In the genomic region with DNA sequence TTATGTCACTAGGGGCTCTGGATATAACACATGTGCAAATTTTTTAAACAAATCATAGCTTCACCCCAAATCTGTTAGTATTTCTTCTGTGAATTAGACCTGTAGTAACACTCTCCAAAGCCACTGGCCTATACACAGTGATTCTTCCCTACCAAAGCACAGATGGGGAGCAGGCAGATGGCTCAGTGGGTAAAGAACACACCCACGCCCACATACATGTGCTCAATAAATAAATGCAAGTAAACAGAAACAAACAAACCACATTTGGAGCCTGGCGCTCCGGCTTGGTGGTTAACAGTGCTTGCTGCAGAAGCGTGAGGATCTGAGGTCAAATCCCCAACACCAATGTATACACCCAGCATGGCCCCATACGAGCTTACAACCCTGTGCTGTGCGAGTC, we compare ENCODE assay signal across 21 mouse cellular contexts. TPM values are rescaled to one million over a fixed set of nuclear protein-coding genes. Genes with fewer than 3 reads are reported as not detected.
A peak's percentile ranks its signal among the peaks of the same experiment; 100 is the strongest.
DNase-seq lines count a peak whose midpoint lies in the region; ATAC-seq lines count a peak whose summit lies in the region.
"Had no signal": no experiment of that assay in that cellular context is flagged by ENCODE, and none has a peak within 500 bp of the region (broad histone marks: within the 10 kb centered on the region; RNA-seq: fewer than 3 reads in every experiment).

No protein-coding gene starts in this region.

- no peaks in the 10 kb centered on the region for H3K27me3 ChIP-seq in hindbrain, embryonic 13.5 days
- H3K27me3 ChIP-seq in hindbrain, embryonic 11.5 days (ENCODE audit: control insufficient read depth, insufficient read depth, low read length) = no peaks in the 10 kb centered on the region
- H3K27me3 ChIP-seq in midbrain, embryonic 11.5 days (ENCODE audit: control insufficient read depth, insufficient read depth, low read length) = no peaks in the 10 kb centered on the region
- no peaks in the 10 kb centered on the region for H3K27me3 ChIP-seq in midbrain, embryonic 14.5 days (ENCODE audit: control insufficient read depth, insufficient read depth, low read length)
- no peaks in the 10 kb centered on the region for H3K27me3 ChIP-seq in kidney, embryonic 15.5 days
- H3K27me3 ChIP-seq: CH12.LX, Patski had no signal

- H3K36me3 ChIP-seq in hindbrain, embryonic 13.5 days = peaks cover 96% of the 10 kb centered on the region
- H3K36me3 ChIP-seq in hindbrain, embryonic 11.5 days (ENCODE audit: control insufficient read depth, insufficient read depth, low read length) = peaks cover 9% of the 10 kb centered on the region; the same call in 1 of the 2 replicates
- peaks cover 4% of the 10 kb centered on the region for H3K36me3 ChIP-seq in midbrain, embryonic 11.5 days (ENCODE audit: control insufficient read depth, insufficient read depth, low read length)
- H3K36me3 ChIP-seq in midbrain, embryonic 14.5 days (ENCODE audit: control insufficient read depth, insufficient read depth, low read length) = peaks cover 85% of the 10 kb centered on the region
- H3K36me3 ChIP-seq in kidney, embryonic 15.5 days = peaks cover 46% of the 10 kb centered on the region
- H3K36me3 ChIP-seq: G1E had no signal

- no peak for DNase-seq in hindbrain, embryonic 11.5 days (ENCODE audit: low spot score)
- DNase-seq in layer of hippocampus, adult 9-11 months = peak; percentile 47
- no peak for DNase-seq in layer of hippocampus, postnatal 10 days (ENCODE audit: low spot score in 2 of 2)
- DNase-seq in midbrain, embryonic 11.5 days (ENCODE audit: low spot score, missing footprints) = peak; percentile 77
- no peak for DNase-seq in midbrain, embryonic 14.5 days
- DNase-seq in brain, adult 2 months (ENCODE audit: low read depth, low spot score) = peak; percentile 18
- DNase-seq: adrenal gland, adult 2 months; adrenal gland, adult 8-10 months; adrenal gland, postnatal 10 days; adrenal gland, postnatal 14 days; adrenal gland, postnatal 25 days; adrenal gland, postnatal 36 days; B cell, adult 2 months; cerebellum, adult 11 months; cerebellum, adult 11-12 months; cerebellum, adult 18-20 months had no signal

- H3K4me2 ChIP-seq in hindbrain, embryonic 13.5 days = no peak overlapping the region
- H3K4me2 ChIP-seq in hindbrain, embryonic 11.5 days (replicated peaks; ENCODE audit: low read depth, low read length) = no peak overlapping the region
- no peak overlapping the region for H3K4me2 ChIP-seq in midbrain, embryonic 11.5 days
- no peak overlapping the region for H3K4me2 ChIP-seq in midbrain, embryonic 14.5 days (ENCODE audit: low read length)
- H3K4me2 ChIP-seq in kidney, embryonic 15.5 days = no peak overlapping the region

- 93% methylated on average over 6 of the region's 6 CpGs for WGBS in hindbrain, embryonic 13.5 days
- 94% methylated on average over 6 of the region's 6 CpGs for WGBS in hindbrain, embryonic 11.5 days
- WGBS in midbrain, embryonic 11.5 days = 90% methylated on average over 6 of the region's 6 CpGs
- 94% methylated on average over 6 of the region's 6 CpGs for WGBS in midbrain, embryonic 14.5 days
- 93% methylated on average over 6 of the region's 6 CpGs for WGBS in kidney, embryonic 15.5 days

- no peaks in the 10 kb centered on the region for H3K4me1 ChIP-seq in hindbrain, embryonic 13.5 days (replicated peaks)
- no peaks in the 10 kb centered on the region for H3K4me1 ChIP-seq in hindbrain, embryonic 11.5 days (replicated peaks; ENCODE audit: control insufficient read depth, insufficient read depth, low read length)
- H3K4me1 ChIP-seq in midbrain, embryonic 11.5 days (ENCODE audit: control insufficient read depth, insufficient read depth, low read length) = no peaks in the 10 kb centered on the region
- H3K4me1 ChIP-seq in midbrain, embryonic 14.5 days (ENCODE audit: control insufficient read depth, insufficient read depth, low read length) = no peaks in the 10 kb centered on the region
- peaks cover 28% of the 10 kb centered on the region for H3K4me1 ChIP-seq in kidney, embryonic 15.5 days

- H3K9ac ChIP-seq in hindbrain, embryonic 13.5 days = no peak overlapping the region
- H3K9ac ChIP-seq in hindbrain, embryonic 11.5 days (ENCODE audit: low read depth, low read length) = no peak overlapping the region
- H3K9ac ChIP-seq in midbrain, embryonic 11.5 days (ENCODE audit: low read length) = no peak overlapping the region
- H3K9ac ChIP-seq in midbrain, embryonic 14.5 days (replicated peaks; ENCODE audit: low read length) = no peak overlapping the region
- no peak overlapping the region for H3K9ac ChIP-seq in kidney, embryonic 15.5 days

- H3K4me3 ChIP-seq in hindbrain, embryonic 13.5 days = no peak overlapping the region
- no peak overlapping the region for H3K4me3 ChIP-seq in hindbrain, embryonic 11.5 days (ENCODE audit: low read depth, low read length)
- H3K4me3 ChIP-seq in midbrain, embryonic 11.5 days (ENCODE audit: low read depth, low read length) = no peak overlapping the region
- H3K4me3 ChIP-seq in midbrain, embryonic 14.5 days (replicated peaks; ENCODE audit: low read depth, low read length) = no peak overlapping the region
- H3K4me3 ChIP-seq in kidney, embryonic 15.5 days (replicated peaks) = no peak overlapping the region

- H3K9me3 ChIP-seq in hindbrain, embryonic 13.5 days = no peaks in the 10 kb centered on the region
- no peaks in the 10 kb centered on the region for H3K9me3 ChIP-seq in hindbrain, embryonic 11.5 days (ENCODE audit: control insufficient read depth, low read length)
- no peaks in the 10 kb centered on the region for H3K9me3 ChIP-seq in midbrain, embryonic 11.5 days (ENCODE audit: control insufficient read depth, low read length)
- no peaks in the 10 kb centered on the region for H3K9me3 ChIP-seq in midbrain, embryonic 14.5 days (ENCODE audit: control insufficient read depth, low read length)
- no peaks in the 10 kb centered on the region for H3K9me3 ChIP-seq in kidney, embryonic 15.5 days (replicated peaks)
- H3K9me3 ChIP-seq: G1E had no signal

- no peak overlapping the region for H3K27ac ChIP-seq in hindbrain, embryonic 13.5 days
- H3K27ac ChIP-seq in hindbrain, embryonic 11.5 days (ENCODE audit: low read depth, low read length) = no peak overlapping the region
- no peak overlapping the region for H3K27ac ChIP-seq in midbrain, embryonic 11.5 days (ENCODE audit: low read depth, low read length)
- no peak overlapping the region for H3K27ac ChIP-seq in midbrain, embryonic 14.5 days (replicated peaks; ENCODE audit: low read depth, low read length)
- H3K27ac ChIP-seq in kidney, embryonic 15.5 days = no peak overlapping the region

- ATAC-seq in hindbrain, embryonic 13.5 days (ENCODE audit: low FRiP score) = peak; percentile 14; the same call in 1 of the 2 replicates
- no peak for ATAC-seq in hindbrain, embryonic 11.5 days (ENCODE audit: low FRiP score)
- no peak for ATAC-seq in midbrain, embryonic 11.5 days (ENCODE audit: low FRiP score)
- no peak for ATAC-seq in midbrain, embryonic 14.5 days (ENCODE audit: low FRiP score, low TSS enrichment)
- no peak for ATAC-seq in kidney, embryonic 15.5 days (replicated peaks; ENCODE audit: low FRiP score)
- ATAC-seq: Patski had no signal

RNA-seq across cellular contexts. Expression of gene Dzip1, which starts 13.7 kb away (rescaled TPM):
- 56.3 and 57.0 TPM in 2 replicates for polyA plus RNA-seq in hindbrain, embryonic 13.5 days (2015; fragmentation: Nextera tagmentation; extraction: Ambion mirVana)
- polyA plus RNA-seq in hindbrain, embryonic 11.5 days (2014; fragmentation: Nextera tagmentation; extraction: Ambion mirVana) = 31.7 and 40.0 TPM in 2 replicates
- 100 to 1,000 TPM; 127 to 138 TPM for total RNA-seq in layer of hippocampus, postnatal 10 days (2021)
- polyA plus RNA-seq in midbrain, embryonic 11.5 days (2014; fragmentation: Nextera tagmentation; extraction: Ambion mirVana) = 28.2 and 32.2 TPM in 2 replicates
- 94.5 and 105 TPM in 2 replicates for polyA plus RNA-seq in midbrain, embryonic 14.5 days (2014; fragmentation: Nextera tagmentation; extraction: Ambion mirVana)
- 17.6 and 20.1 TPM in 2 replicates for polyA plus RNA-seq in kidney, embryonic 15.5 days (2015; fragmentation: Nextera tagmentation; extraction: Ambion mirVana)

RNA-seq across cellular contexts. Expression of gene Dnajc3, which starts 26.3 kb away (rescaled TPM):
- 20.3 and 21.5 TPM in 2 replicates for polyA plus RNA-seq in hindbrain, embryonic 13.5 days (2015; fragmentation: Nextera tagmentation; extraction: Ambion mirVana)
- 34.4 and 35.9 TPM in 2 replicates for polyA plus RNA-seq in hindbrain, embryonic 11.5 days (2014; fragmentation: Nextera tagmentation; extraction: Ambion mirVana)
- 10 to 100 TPM; 28.1 to 30.1 TPM for total RNA-seq in layer of hippocampus, postnatal 10 days (2021)
- polyA plus RNA-seq in midbrain, embryonic 11.5 days (2014; fragmentation: Nextera tagmentation; extraction: Ambion mirVana) = 31.6 and 32.9 TPM in 2 replicates
- polyA plus RNA-seq in midbrain, embryonic 14.5 days (2014; fragmentation: Nextera tagmentation; extraction: Ambion mirVana) = 17.7 and 21.9 TPM in 2 replicates
- polyA plus RNA-seq in kidney, embryonic 15.5 days (2015; fragmentation: Nextera tagmentation; extraction: Ambion mirVana) = 45.8 and 48.9 TPM in 2 replicates

Comparison
In these comparisons a context has a peak if more than half of its experiments do, and no peak if none do; other contexts are left out.
1. DNase-seq: peak in layer of hippocampus, adult 9-11 months (single experiment), midbrain, embryonic 11.5 days (single experiment) and brain, adult 2 months (single experiment); none in hindbrain, embryonic 11.5 days (single experiment), layer of hippocampus, postnatal 10 days (0 of 2) and midbrain, embryonic 14.5 days (single experiment).